Mouse (Mus musculus) forebrain, embryonic 15.5 days (tissue): ENCODE measurements around the gene Map3k1. TPM values are rescaled to one million over a fixed set of nuclear protein-coding genes. Genes with fewer than 3 reads are reported as not detected.
"Not testable (repeated sequence)": the region's sequence is repeated elsewhere in the genome, so short reads cannot be mapped to it uniquely, and the experiment has no call there.

ENCODE experiments used
- ATAC-seq: fragments of 200-750 bp; cut with Nextera tagmentation; replicated peaks from 2 replicates; pipeline ENCODE4 v1.8.0; 2017; ENCODE audit warnings: mild to moderate bottlenecking, moderate TSS enrichment, moderate library complexity
- H3K27ac ChIP-seq: fragments of 300-500 bp; sonication (generic); replicated peaks from 2 replicates; pipeline ENCODE4 v1.5.1; 2015; ENCODE audit warnings: mild to moderate bottlenecking, inconsistent platforms
- H3K27me3 ChIP-seq: fragments of 300-500 bp; sonication (generic); 2 replicates; pipeline ENCODE4 v1.6.1; 2015; ENCODE audit warnings: inconsistent platforms
- H3K36me3 ChIP-seq: fragments of 300-500 bp; sonication (generic); 2 replicates; pipeline ENCODE4 v1.6.1; 2015; ENCODE audit warnings: mild to moderate bottlenecking, inconsistent platforms
- H3K4me1 ChIP-seq: fragments of 300-500 bp; sonication (generic); 2 replicates; pipeline ENCODE4 v1.6.1; 2015; ENCODE audit warnings: inconsistent platforms
- H3K4me2 ChIP-seq: fragments of 300-500 bp; sonication (generic); replicated peaks from 2 replicates; pipeline ENCODE4 v1.6.1; 2015; ENCODE audit warnings: mild to moderate bottlenecking, inconsistent platforms
- H3K4me3 ChIP-seq: fragments of 300-500 bp; sonication (generic); 2 replicates; pipeline ENCODE4 v1.5.1; 2015; ENCODE audit warnings: mild to moderate bottlenecking, inconsistent platforms
- H3K9ac ChIP-seq: fragments of 300-500 bp; sonication (generic); replicated peaks from 2 replicates; pipeline ENCODE4 v1.6.1; 2015; ENCODE audit warnings: mild to moderate bottlenecking, inconsistent platforms
- H3K9me3 ChIP-seq: fragments of 300-500 bp; sonication (generic); 2 replicates; pipeline ENCODE4 v1.6.1; 2016; ENCODE audit warnings: inconsistent platforms
- WGBS: fragments of 180-500 bp; shearing (Covaris S2); methylation state at CpG from one replicate; pipeline ENCODE4 v1.1.7; 2015; ENCODE audit warnings: mixed read lengths; 5-methylcytosine and 5-hydroxymethylcytosine counted together
- polyA plus RNA-seq: library from polyadenylated mRNA; unstranded; fragments of >200 nt; fragmentation: Nextera tagmentation; extraction: Ambion mirVana; gene quantifications from 2 replicates; pipeline ENCODE4 v1.2.1, GENCODE M21; 2015

Map3k1 gene
- polyA plus RNA-seq, 1 experiment from 2014 or later = 9.8 TPM

DNA sequence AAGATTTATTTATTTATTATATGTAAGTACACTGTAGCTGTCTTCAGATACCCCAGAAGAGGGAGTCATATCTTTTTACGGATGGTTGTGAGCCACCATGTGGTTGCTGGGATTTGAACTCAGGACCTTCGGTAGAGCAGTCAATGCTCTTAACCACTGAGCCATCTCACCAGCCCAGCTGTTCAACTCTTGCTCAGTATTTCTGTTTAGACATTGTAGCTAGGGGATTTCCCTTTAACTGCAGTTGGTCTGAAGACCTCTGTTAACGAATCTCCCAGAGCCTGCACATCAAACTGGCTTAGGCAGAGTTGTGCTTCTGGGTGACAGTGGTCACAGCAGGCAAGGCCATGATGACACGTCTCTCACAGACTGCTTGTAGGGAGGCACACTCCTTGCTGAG is 104.8 kb downstream of the Map3k1 start:
- H3K4me1 ChIP-seq, H3K4me3 ChIP-seq, H3K27me3 ChIP-seq, H3K27ac ChIP-seq, ATAC-seq, H3K9ac ChIP-seq, H3K4me2 ChIP-seq, H3K9me3 ChIP-seq: not testable (repeated sequence)
- peaks cover 63% of the 10 kb centered on the region for H3K36me3 ChIP-seq
- 83% methylated on average over 4 of the region's 4 CpGs for WGBS

DNA sequence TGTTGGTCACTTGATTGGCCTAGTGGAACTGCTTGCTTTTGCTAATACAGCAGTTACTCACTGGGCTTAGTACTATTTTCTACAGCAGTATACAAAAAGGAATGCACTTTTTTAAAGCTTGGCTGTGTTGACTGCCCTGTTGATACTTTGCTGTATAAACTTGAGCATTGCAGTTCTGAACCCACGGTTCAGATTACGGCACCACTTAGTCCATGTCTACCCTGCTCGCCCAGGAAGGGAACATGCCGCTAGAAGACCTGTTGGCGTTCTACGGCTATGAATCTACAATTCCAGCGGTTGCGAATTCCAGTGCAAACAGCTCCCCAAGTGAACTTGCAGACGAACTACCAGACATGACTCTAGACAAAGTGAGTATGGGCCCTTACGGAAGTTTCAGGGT is 105.4 kb downstream of the Map3k1 start:
- WGBS = 96% methylated on average over 10 of the region's 10 CpGs
- no peak overlapping the region for H3K9ac ChIP-seq
- H3K4me2 ChIP-seq = no peak overlapping the region
- H3K4me1 ChIP-seq = no peaks in the 10 kb centered on the region
- no peak overlapping the region for H3K27ac ChIP-seq
- H3K27me3 ChIP-seq = no peaks in the 10 kb centered on the region
- no peak overlapping the region for H3K4me3 ChIP-seq
- no peaks in the 10 kb centered on the region for H3K9me3 ChIP-seq
- peaks cover 58% of the 10 kb centered on the region for H3K36me3 ChIP-seq
- no peak for ATAC-seq

Other genes starting within 250 kb of the Map3k1 start
- gene Gm10198, start 216.2 kb downstream of the Map3k1 start, polyA plus RNA-seq = not detected in 2 replicates
- gene Mier3, start 128.0 kb downstream of the Map3k1 start, polyA plus RNA-seq = 20.5 and 21.9 TPM in 2 replicates